Mouse (Mus musculus) liver, adult 2 months (tissue): ENCODE data around the gene Epha4.

Source experiments
- CTCF ChIP-seq: fragments of 200-500 bp; IDR thresholded peaks from 2 replicates; pipeline ENCODE4 v1.5.1; 2011; ENCODE audit warnings: low read depth, low read length, control low read depth
- POLR2A ChIP-seq: fragments of 200-500 bp; IDR thresholded peaks from 2 replicates; pipeline ENCODE4 v1.6.1; 2011; ENCODE audit warnings: low read length, control low read depth; ENCODE audit not compliant: insufficient read depth; ENCODE audit errors: extremely low read depth

GRCm38 (mm10) chr1:77426956-77427355 lies 87.9 kb downstream of the Epha4 start:
- TF ChIP-seq POLR2A = no peak
- no peak for TF ChIP-seq CTCF
